Mouse (Mus musculus) heart, postnatal 14 days (tissue): Measurements from ENCODE around the gene Akap11. TPM values are rescaled to one million over a fixed set of nuclear protein-coding genes. Genes with fewer than 3 reads are reported as not detected.
A peak's percentile ranks its signal among the peaks of the same experiment; 100 is the strongest.

ENCODE experiments used
- DNase-seq, 2 experiments: peaks; one replicate each; pipeline ENCODE4 v3.0.0; 2021 to 2022
- intact Hi-C: fragments of 180-260 bp; cut with DNase I; formaldehyde crosslinking; loops from one replicate; pipeline ENCODE4 v1.15.1; 2025
- total RNA-seq, 2 experiments: library from RNA; stranded (reverse); gene quantifications; 2 replicates each; pipeline ENCODE4 v1.2.3; 2021

Akap11 gene
- total RNA-seq, 2 experiments from 2014 or later: 29.9 to 31.8 TPM

DNA sequence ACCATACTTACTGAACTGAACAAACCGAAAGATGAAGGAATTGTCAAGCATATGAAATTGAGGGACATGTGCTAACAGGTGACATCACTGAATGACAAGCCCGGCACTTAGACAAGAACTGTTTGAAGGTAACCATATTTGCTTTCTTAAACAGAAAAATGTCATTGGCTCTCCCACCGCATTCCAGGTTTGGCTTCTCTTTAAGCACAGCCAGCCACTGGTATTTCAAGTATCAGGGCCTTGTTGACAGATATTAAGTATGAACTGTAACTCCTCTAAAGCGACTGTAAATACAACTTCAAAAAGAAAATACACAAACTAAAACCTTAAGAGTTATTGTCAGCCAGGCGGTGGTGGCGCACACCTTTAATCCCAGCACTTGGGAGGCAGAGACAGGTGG is 4.3 kb downstream of the Akap11 start:
- DNase-seq: no peak
- intact Hi-C loops: loop anchor here (5.0 kb wide), 1 partner anchor 50 kb away; no protein-coding TSS in a partner anchor

DNA sequence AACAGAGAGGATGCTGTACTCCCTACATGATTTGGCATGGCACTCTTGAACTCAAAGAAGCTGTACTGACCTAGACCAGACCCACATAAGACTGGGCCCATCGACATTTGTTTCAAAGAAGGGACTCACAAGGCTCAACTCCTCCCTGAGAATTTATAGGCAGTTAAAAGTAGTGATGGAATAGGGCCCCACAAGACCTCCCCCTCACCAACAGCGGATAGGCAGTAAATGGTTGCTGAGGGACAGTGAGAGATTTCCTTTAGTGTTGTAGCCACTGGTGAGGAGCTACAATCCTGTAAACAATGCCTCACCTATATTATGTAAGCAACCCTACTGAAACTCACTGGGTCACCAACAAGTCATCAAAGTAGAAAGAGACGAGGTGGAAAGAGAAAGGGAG is 6.4 kb downstream of the Akap11 start:
- no peak for DNase-seq
- intact Hi-C loops: loop anchor here (5.0 kb wide), 1 partner anchor 52 kb away; no protein-coding TSS in a partner anchor

DNA sequence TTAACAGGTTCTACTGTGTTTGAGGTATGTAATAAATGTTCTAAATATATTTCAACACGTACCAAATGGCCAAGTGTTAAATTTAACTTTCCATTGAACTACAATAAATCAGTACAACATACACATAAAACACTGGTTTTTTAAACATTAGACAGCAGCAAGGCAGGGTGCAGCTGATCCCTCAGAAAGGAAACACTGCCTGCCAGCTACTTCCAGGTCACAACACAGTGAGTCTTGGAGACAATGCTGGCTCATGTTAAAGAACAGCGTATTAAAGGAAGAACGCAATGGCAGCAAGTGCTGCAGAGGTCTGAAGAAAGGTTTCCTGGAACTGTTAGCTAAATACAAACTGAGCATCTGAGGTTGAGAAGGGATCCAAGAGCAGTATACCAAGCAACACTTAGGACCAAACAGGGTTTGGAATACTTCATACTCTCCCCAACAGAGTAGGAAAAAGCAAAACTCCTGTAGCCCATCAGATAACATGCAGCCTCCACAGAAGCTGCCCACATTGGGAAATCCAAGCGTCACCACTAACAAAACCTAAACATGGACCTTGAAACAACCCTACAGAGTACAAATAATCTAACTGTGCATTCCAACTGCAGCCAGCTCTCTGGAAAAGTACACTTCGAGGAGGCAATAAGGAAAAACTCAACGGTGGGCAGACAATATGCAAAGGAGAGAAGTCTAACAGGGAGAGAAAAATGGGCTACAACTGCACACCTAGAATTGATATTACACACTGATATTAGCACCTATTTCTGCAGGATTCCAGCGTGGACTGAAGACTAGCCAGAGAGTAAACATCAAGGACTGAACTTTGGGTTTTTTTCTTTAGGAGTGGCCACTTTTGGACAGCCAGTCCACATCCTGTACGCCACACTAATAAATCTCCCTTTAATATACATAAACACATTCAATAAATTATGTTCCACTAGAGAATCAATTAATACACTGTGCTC is 7.9 kb downstream of the Akap11 start:
- DNase-seq: no peak
- intact Hi-C loops: no loop called here

DNA sequence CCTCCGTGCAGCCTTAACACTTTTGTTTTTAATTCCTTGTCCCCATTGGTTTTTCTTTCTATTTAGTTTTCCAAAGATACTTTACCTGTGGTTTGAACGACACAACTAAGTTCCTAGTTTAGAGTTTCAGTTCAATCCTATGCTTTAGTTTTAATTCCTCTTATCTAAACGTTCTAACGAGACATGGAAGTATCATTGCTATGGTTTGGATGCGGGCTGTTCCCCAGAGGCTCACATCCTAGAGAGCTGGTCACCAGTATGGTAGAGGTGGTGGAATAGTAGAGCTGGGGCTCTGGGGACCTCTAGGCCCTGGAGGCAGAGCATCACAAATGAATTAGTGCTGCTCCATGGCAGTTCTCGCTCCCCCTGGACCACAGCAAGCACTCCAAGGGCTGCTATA is 9.7 kb downstream of the Akap11 start:
- intact Hi-C loops: no loop called here

DNA sequence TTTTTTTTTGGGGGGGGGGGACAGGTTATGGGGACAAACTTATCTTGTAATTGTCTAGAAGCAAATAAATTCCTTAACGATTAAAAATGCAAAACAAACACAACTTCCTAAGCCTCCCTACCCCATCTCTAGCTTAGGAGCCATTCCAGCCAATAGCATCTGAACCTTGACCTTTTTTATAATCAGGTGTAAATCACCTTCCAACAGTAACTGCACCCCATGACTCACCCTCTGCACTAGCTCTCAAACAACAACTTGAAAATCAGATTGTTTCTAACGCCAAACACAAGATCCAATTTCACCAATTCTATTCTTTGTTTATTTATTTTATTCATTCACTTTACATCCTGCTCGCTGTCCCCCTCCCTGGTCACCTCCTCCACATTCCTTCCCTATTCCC is 10.1 kb downstream of the Akap11 start:
- intact Hi-C loops: no loop called here
- no peak for DNase-seq

More for the DNA sequence above, 9.7 kb downstream of the Akap11 start:
- DNase-seq: no peak

DNA sequence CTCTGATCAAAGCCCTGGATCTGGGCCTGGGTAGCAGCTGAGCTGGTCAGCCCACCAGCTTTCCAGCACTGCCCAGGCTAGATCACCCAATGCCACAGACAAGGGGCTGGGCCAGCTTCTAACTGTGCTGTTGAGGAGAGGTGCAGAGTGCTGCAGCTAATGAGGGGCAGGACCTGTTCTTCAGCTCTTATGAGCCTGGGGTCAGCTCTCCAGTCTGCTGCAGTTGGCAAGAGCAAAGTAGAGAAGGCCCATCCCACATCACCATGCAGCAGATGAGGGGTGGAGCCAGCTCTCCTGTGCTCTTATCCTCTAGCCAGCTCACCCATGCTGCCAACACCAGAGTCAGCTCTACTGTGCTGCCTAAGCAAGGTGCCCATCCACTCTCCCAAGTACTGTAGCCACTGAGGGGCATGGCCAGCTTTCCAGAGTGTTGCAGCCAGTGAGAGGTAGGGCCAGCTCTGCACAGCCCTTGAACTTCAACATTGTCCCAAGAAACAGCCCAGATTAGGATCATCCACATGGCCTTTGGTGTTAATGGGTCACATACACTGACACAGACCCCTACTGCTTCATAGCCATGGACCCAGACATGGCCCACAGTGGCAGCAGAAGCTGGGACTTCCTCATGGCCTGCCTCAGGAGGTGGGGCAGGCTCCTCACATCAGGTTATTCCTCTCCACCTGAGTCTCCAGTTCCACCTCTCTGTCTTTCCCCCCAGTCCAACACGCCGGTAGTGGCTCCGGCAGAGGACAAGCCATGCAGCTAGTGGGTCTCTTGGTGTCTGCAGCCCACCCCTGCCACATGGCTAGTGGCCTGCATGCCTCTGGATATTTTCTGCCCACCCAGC is 10.8 kb downstream of the Akap11 start:
- intact Hi-C loops: no loop called here
- DNase-seq: no peak

DNA sequence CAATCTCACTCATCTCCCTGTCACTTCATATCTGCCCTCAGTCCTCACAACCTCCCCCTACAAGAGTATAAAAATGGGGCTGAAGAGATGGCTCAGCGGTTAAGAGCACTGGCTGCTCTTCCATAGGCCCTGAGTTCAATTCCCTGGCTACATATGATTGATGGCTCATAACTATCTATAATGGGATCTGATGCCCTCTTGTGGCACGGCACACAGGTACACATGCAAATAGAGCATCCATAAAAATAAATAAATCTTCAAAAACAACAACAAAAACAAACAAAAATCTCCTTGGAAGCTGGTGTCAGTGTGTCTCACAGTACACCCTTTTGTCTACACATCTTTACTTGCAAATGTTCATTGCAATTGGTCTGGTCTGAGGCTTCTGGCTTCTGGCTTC is 11.5 kb downstream of the Akap11 start:
- no peak for DNase-seq
- intact Hi-C loops: no loop called here

DNA sequence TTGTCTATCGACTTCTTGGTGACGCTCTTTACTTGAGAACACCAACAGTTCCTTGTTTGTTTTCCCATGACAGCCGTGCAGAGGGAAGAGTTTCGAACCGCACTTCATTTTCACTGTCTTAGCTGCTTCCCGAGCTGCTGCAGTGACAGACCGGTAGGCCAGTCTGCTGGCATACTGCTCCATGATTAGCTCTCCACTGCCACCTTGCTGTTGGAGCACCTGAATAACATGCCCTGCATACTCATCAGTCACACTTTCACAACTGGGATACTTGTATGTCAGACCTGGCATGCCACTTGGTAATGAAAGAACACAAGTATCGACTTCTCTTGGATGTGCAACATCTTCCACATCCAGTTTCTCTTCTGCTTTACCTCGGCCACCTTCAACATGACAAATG is 25.9 kb downstream of the Akap11 start:
- DNase-seq: no peak
- intact Hi-C loops: no loop called here

DNA sequence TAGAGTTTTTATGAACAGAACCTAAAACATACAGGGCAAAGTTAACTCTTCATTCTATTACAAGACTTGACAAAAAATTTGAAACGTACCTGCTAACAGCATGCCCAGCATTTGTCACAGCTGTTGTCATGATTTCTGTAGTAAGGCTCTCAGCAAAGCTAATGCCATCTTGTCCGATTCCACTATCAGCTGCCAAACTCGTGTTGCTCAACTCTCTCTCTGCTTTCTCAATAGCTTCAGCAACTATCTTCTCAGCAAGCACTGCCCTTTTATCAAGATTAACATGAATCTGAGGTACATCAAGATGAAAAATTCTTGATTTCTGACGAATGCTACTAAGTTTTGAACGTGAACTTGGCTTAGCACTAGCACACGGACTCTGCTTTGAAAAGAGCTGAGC is 26.8 kb downstream of the Akap11 start:
- DNase-seq: no peak
- intact Hi-C loops: no loop called here

DNA sequence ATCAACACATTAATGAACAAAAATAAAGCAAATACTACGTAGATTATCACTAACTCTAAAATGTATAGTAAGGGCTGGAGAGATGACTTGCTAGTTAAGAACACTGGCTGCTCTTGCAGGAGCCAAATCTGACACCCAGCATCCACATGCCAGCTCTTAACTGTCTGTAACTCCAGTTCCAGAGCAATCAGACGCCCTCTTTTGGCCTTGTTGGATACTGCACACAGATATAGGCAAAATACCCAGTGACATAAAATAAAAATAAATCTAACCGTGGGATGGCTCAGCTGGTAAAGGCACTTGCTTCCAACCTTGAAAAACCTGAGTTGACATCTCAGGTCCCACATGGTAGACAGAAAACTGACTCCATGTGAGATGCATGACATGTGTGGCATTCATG is 36.0 kb downstream of the Akap11 start:
- no peak for DNase-seq
- intact Hi-C loops: no loop called here

DNA sequence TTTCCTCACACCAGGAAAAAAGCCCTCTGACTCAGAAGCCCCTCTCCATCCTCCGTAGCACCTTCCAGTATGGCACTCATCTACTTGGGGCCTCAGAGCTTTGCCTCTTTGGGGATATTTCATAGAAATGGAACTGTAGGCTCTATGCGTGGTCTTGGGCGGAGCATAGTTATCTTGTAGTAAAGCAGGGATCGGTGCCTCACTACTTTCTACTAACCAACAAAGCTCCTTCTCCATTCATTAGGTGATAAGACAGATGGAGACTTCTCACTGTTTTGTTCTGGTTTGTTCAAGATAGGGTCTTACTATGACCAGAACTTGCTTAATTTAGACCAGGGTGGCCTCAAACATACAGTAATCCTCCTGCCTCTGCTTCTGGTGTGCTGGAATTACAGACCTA is 39.9 kb downstream of the Akap11 start:
- DNase-seq: no peak
- intact Hi-C loops: no loop called here

DNA sequence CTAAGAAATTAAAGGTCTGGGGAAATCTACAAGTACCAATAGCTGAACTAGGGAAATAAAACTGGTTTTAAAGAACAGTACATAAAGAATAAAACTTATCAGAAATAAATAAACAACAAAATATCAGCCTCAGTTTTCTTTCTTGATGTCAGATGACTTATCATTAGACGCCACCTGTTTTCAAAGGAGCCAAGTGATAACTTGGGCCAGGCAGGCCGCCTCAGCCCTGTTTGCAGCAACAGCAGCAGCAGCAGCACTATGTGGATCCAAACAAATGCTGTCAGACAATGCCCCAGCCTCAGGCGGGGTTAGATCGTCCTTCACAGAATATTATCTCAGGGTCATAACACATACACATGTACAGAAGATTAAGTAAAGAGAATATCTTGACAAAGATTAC is 41.4 kb downstream of the Akap11 start:
- DNase-seq: no peak
- intact Hi-C loops: no loop called here

DNA sequence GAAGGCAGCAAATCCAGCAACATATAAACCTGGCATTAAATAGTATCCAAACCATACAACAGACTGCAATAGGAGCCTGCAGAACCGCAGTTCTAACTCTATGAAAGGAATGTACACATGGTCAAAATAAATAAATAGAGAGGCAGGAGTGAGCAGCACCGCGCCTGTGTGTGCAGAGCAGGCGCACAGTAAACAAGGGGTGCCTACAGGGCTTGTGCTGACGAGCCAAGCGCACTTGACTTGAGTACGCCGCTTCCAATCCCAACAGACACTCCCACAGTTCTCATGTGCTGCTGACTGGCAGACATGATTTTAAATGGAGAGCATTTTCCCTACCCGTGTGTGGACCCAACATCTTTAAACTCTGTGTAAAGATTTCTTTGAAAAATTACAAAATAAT is 44.0 kb downstream of the Akap11 start:
- no peak for DNase-seq
- intact Hi-C loops: no loop called here

DNA sequence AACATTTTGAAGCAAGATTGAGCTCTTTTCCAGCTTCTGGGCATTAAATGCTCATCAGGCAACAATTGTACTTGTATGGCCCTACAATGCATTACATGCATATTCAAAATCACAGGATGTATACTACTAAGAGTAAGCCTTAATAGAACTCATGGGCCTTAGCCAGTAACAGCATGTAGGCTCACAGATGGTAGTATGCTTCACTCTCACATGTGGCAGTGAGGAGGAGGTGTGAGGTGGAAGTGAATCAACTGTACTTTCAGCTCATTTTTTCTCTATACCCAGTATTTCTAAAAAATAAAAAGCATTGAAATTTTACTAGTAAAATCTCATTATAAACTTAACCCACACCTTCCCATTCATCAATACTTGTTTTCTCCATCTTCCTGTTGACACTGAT is 45.2 kb downstream of the Akap11 start:
- intact Hi-C loops: no loop called here

DNA sequence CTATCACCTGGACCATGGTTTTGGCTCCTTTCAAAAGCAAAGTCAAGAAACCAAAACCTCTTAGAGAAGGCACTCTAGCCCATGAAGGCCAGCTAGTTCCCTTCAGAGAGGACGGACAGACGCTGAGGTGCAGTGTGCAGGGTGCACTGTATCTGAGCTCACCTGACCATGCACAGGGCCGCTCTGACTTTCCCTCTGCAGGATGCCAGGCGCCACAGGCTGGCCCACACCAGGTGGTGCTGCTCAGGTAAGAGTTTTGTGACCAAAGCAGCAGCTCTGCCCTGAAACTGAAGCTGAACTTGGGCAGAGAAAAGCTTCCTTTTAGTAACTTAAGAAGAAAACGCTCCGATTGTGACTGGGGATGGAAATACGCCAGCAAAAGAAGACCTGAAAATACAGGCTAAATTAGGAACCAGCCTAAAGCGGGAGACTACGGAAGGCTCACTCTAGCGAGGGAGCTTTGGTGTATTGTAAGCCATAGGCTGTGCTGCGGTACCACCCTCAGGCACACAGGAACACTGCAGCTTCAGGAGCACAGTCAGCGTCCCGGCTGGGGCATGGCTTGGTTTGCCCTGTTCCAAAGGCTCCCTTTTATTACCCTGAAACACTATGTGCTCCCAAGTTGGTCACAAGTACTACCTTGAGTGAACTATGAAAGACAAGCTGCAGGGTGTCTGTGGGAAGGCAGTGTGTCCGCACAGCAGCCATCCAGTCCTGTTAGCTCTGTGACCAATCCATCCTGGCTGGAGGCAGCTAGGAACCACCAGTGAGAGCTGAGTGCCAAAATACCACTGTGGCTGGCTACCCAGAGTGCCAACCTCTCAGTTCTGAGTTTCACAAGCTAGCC is 54.0 kb downstream of the Akap11 start:
- peak; percentile 31 to 46 for DNase-seq
- intact Hi-C loops: loop anchor here (5.0 kb wide), 1 partner anchor 195 kb away; no protein-coding TSS in a partner anchor

More for the DNA sequence above, 45.2 kb downstream of the Akap11 start:
- no peak for DNase-seq

DNA sequence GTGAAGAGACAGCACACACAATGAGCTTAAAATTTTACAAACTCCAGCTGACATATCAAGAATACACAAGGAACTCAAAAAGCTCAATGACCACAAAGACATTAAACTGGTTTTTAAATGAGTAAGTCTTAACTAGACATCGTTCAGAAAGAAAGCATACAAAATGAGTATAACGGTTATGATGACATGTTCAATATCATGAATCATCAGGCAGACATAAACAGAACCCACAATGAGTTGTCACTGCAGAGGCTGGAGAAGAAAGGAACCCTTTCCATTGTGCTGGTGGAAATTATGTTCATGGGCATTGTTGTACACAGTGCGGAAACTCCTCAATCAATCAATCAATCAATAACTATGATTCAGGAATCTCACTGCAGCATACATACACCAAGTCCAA is 62.5 kb downstream of the Akap11 start:
- DNase-seq: no peak
- intact Hi-C loops: no loop called here

DNA sequence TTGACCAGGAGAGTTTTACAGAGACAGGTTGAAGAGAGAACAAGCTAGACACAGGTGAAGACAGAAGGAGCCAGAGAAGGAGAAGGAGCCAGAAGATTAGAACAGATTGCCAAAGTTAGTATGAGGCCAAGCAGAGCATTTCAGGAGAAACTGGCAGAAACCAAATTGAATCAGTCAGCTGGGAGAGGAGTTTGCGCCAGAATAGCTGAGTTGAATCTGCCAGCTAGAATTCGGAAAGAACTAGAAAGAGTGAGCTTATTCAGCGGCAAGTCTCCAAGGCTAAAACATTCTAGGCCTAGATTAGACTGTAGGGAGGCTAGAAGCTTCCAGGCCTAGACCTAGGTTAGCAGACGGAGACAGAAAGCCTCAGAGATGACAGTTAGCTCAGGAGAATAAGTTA is 65.9 kb downstream of the Akap11 start:
- intact Hi-C loops: no loop called here
- DNase-seq: no peak

DNA sequence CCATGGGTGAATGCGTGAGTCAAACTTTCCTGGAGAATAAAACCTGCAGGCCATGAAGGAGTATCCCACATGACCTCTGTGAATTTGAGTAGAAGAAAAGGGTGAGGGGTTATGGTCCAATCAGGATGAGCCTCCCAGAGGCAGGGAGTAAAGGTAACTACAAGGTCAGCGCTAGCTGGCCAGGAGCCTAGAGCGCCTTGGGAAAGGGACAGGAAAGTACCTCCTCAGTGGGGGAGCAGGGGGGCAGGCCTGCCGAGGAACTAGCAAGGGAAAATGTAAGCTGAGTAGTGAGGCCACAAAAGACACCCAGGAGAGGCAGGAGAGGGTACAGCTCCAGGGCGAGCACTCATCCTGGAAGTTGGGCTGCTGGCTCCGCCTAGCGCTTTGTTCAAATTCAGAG is 67.6 kb downstream of the Akap11 start:
- no peak for DNase-seq
- intact Hi-C loops: no loop called here

DNA sequence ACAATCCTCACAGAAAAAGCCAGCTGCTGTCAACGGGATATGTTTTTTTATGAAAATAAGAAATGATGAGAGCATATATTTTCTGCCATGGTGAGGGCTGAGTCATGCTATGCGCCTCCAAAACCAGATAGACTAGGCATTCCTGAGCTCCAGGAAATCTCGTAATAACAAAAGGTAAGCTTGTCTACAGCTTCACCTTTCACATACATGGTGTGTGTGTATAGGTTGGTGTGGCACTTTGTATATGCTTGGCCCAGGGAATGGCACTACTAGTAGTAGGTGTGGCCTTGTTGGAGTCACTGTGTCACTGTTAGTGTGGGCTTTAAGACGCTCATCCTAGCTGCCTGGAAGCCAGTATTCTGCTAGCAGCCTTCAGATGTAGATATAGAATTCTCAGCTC is 68.6 kb downstream of the Akap11 start:
- intact Hi-C loops: no loop called here
- no peak for DNase-seq

DNA sequence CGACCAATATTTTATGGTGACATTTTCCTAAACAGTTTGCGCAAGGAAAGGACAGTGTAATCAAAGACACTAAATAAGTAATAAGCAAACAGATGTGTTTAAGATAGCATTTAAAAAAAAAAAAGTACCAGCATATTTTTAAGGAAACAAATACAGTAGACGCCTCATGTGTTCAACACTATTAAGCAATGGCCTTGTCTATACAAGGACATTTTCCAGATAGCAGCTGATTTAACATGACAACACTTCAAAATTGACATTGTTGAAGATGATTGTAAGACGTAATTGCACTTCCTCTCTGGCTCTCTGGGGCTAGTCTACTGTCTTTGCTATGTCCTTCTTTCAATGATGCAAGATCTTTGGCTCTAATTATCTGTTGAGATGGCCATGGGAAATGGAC is 72.3 kb downstream of the Akap11 start:
- no peak for DNase-seq
- intact Hi-C loops: no loop called here
